Mouse (Mus musculus) frontal cortex, adult 2 months (tissue): Measurements from ENCODE around the gene Sgpl1. TPM values are rescaled to one million over a fixed set of nuclear protein-coding genes. Genes with fewer than 3 reads are reported as not detected.

Source experiments
- DNase-seq, 2 experiments: peaks; one replicate each; pipeline ENCODE4 v3.0.0; 2022; ENCODE audit warnings: low spot score in 1 of 2; ENCODE audit errors: extremely low spot score in 1 of 2
- polyA plus RNA-seq: library from polyadenylated mRNA; depleted of rRNA; stranded (reverse); fragments of >200 nt; gene quantifications from 2 replicates; pipeline ENCODE4 v1.2.3, GENCODE M21; 2012; rRNA removed

The Sgpl1 gene
- polyA plus RNA-seq = 35.2 and 40.8 TPM in 2 replicates

- peak; percentile 57 to 88 for DNase-seq
Measured at GRCm38 (mm10) chr10:61147157-61148040, at the start of gene Sgpl1. Sgpl1 (minus strand) TSS chr10:61147703.

- DNase-seq = no peak
Measured at GRCm38 (mm10) chr10:61195718-61196291, 48.3 kb upstream of the Sgpl1 start.

- no peak for DNase-seq
Measured at GRCm38 (mm10) chr10:61195216-61195615, 47.7 kb upstream of the Sgpl1 start.

- DNase-seq = no peak
Measured at GRCm38 (mm10) chr10:61194611-61195010, 47.1 kb upstream of the Sgpl1 start.

- DNase-seq = no peak
Measured at GRCm38 (mm10) chr10:61188010-61188409, 40.5 kb upstream of the Sgpl1 start.

GRCm38 (mm10) chr10:61187001-61187400, 39.5 kb upstream of the Sgpl1 start:
- DNase-seq = no peak

- DNase-seq = no peak
Measured at GRCm38 (mm10) chr10:61179927-61180326, 32.4 kb upstream of the Sgpl1 start.

GRCm38 (mm10) chr10:61178687-61179086, 31.2 kb upstream of the Sgpl1 start:
- no peak for DNase-seq

GRCm38 (mm10) chr10:61177751-61178150, 30.2 kb upstream of the Sgpl1 start:
- no peak for DNase-seq

- DNase-seq = no peak
Measured at GRCm38 (mm10) chr10:61176221-61176790, 28.8 kb upstream of the Sgpl1 start.

- DNase-seq = peak in 1 of 2 experiments; percentile 46
Measured at GRCm38 (mm10) chr10:61175442-61176204, 28.1 kb upstream of the Sgpl1 start.

- no peak for DNase-seq
Measured at GRCm38 (mm10) chr10:61174711-61175441, 27.4 kb upstream of the Sgpl1 start.

GRCm38 (mm10) chr10:61172496-61172895, 25.0 kb upstream of the Sgpl1 start:
- DNase-seq = no peak

- no peak for DNase-seq
Measured at GRCm38 (mm10) chr10:61171654-61172053, 24.2 kb upstream of the Sgpl1 start, which contains the start of gene Tbata. Tbata (plus strand) TSS chr10:61171954.

- DNase-seq = no peak
Measured at GRCm38 (mm10) chr10:61168393-61168792, 20.9 kb upstream of the Sgpl1 start.

- DNase-seq = no peak
Measured at GRCm38 (mm10) chr10:61167333-61168096, 20.0 kb upstream of the Sgpl1 start.

GRCm38 (mm10) chr10:61162366-61162765, 14.9 kb upstream of the Sgpl1 start:
- DNase-seq = no peak

- no peak for DNase-seq
Measured at GRCm38 (mm10) chr10:61160671-61161070, 13.2 kb upstream of the Sgpl1 start.

- no peak for DNase-seq
Measured at GRCm38 (mm10) chr10:61160089-61160488, 12.6 kb upstream of the Sgpl1 start.
